Mouse (Mus musculus) MEL (cell line): ENCODE measurements around the gene Sptbn1.

ENCODE experiments used
- BHLHE40 ChIP-seq: IDR thresholded peaks from 2 replicates; pipeline ENCODE4 v1.6.1; 2012; ENCODE audit warnings: low read depth, mild to moderate bottlenecking, inconsistent platforms, low read length, improper control_type of control experiment, borderline replicate concordance
- CHD1 ChIP-seq: IDR thresholded peaks from 2 replicates; pipeline ENCODE4 v1.6.1; 2012; ENCODE audit warnings: low read depth, mild to moderate bottlenecking, inconsistent platforms, low read length, improper control_type of control experiment
- CTCF ChIP-seq, 3 experiments: IDR thresholded peaks in 2 of 3; conservative IDR thresholded peaks in 1 of 3; 2 replicates each; pipeline ENCODE4 v1.5.1; 2011 to 2012; ENCODE audit warnings: low read length in 3 of 3, low read depth in 2 of 3, mild to moderate bottlenecking in 2 of 3, improper control_type of control experiment in 1 of 3, inconsistent platforms in 1 of 3, mixed read lengths in 1 of 3, moderate library complexity in 1 of 3; ENCODE audit not compliant: control insufficient read depth in 1 of 3, insufficient read depth in 1 of 3, poor library complexity in 1 of 3, severe bottlenecking in 1 of 3
- E2F4 ChIP-seq: IDR thresholded peaks from 2 replicates; pipeline ENCODE4 v1.6.1; 2011; ENCODE audit warnings: low read depth, low read length, improper control_type of control experiment, borderline replicate concordance
- ELF1 ChIP-seq: IDR thresholded peaks from 2 replicates; pipeline ENCODE4 v1.6.1; 2014; ENCODE audit warnings: low read depth, mild to moderate bottlenecking, inconsistent platforms, low read length, improper control_type of control experiment, moderate library complexity
- EP300 ChIP-seq, 2 experiments: IDR thresholded peaks; 2 replicates each; pipeline ENCODE4 v1.6.1; 2011; ENCODE audit warnings: improper control_type of control experiment in 2 of 2, low read length in 2 of 2, low read depth in 1 of 2, mild to moderate bottlenecking in 1 of 2
- ETS1 ChIP-seq: IDR thresholded peaks from 2 replicates; pipeline ENCODE4 v1.6.1; 2012; ENCODE audit warnings: low read depth, mild to moderate bottlenecking, inconsistent platforms, low read length, improper control_type of control experiment, moderate library complexity
- GATA1 ChIP-seq: IDR thresholded peaks from 2 replicates; pipeline ENCODE4 v1.6.1; 2011; ENCODE audit warnings: low read depth, low read length, improper control_type of control experiment
- KAT2A ChIP-seq: conservative IDR thresholded peaks from 2 replicates; pipeline ENCODE4 v1.6.1; 2012; ENCODE audit warnings: low read depth, low read length, improper control_type of control experiment, inconsistent platforms
- MXI1 ChIP-seq: IDR thresholded peaks from 2 replicates; pipeline ENCODE4 v1.6.1; 2011; ENCODE audit warnings: mild to moderate bottlenecking, low read depth, low read length, improper control_type of control experiment
- POLR2A ChIP-seq, 2 experiments: IDR thresholded peaks; 2 replicates each; pipeline ENCODE4 v1.6.1; 2011 to 2012; ENCODE audit warnings: low read length in 2 of 2, mild to moderate bottlenecking in 2 of 2, control low read depth in 1 of 2, improper control_type of control experiment in 1 of 2, low read depth in 1 of 2, moderate library complexity in 1 of 2; ENCODE audit not compliant: control insufficient read depth in 1 of 2, insufficient read depth in 1 of 2, poor library complexity in 1 of 2
- SMC3 ChIP-seq: IDR thresholded peaks from 2 replicates; pipeline ENCODE4 v1.6.1; 2011; ENCODE audit warnings: low read depth, low read length, improper control_type of control experiment
- ZMIZ1 ChIP-seq: IDR thresholded peaks from 2 replicates; pipeline ENCODE4 v1.6.1; 2012; ENCODE audit warnings: low read depth, mild to moderate bottlenecking, inconsistent platforms, low read length, improper control_type of control experiment, moderate library complexity
- ZNF384 ChIP-seq: IDR thresholded peaks from 2 replicates; pipeline ENCODE4 v1.6.1; 2012; ENCODE audit warnings: low read depth, mild to moderate bottlenecking, inconsistent platforms, low read length, improper control_type of control experiment

DNA sequence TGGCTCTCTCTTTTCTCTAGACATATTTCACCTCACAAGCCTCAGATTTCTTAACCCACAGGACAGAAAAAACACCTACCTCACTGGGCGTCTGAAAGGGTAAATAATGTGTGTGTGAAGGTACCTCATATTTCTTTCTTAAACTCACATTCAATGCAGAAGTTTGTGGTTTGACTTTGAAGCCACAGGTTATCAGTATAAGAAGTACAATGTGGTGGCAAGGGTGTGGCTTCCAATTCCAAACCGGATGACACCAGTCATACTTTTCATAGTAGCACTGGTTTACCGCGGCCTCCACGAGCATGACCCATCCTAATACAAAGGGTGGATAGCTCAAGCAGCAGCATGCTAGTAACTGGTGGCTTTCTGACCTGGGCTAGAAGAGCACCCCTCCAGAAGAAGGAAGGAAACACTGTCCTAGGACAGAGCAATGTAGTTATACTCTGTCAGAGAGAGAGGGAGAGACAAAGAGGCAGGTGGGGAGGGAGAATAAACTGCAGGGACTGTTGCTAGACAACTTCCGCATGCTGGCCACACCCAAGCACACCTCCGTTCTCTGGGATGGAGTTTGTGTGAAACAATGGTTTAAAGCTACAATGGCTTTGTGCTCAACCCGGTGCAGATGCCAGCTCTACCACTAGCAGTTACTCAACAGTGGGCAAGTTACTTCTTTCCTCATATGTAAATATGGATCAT lies 85.1 kb downstream of the Sptbn1 start:
- TF ChIP-seq ELF1 (no peak), CTCF (IDR thresholded peaks at IDR 0.05 in 2 of 3, conservative IDR thresholded peaks at IDR 0.05 in 1 of 3; ENCODE audit: control insufficient read depth in 1 of 3, insufficient read depth in 1 of 3, low read depth in 2 of 3, low read length in 3 of 3, poor library complexity in 1 of 3, severe bottlenecking in 1 of 3) (no peak), CHD1 (no peak), ETS1 (peak; percentile 72), ZMIZ1 (no peak), BHLHE40 (peak; percentile 52; the same call in 1 of the 2 replicates), POLR2A (IDR thresholded peaks at IDR 0.05; ENCODE audit: control insufficient read depth in 1 of 2, insufficient read depth in 1 of 2, low read depth in 1 of 2, low read length in 2 of 2, poor library complexity in 1 of 2) (no peak), EP300 (IDR thresholded peaks at IDR 0.05; ENCODE audit: low read depth in 1 of 2, low read length in 2 of 2) (peak; percentile 64 to 66; a peak in 3 of 4 replicates), E2F4 (no peak), GATA1 (peak; percentile 72), SMC3 (no peak), KAT2A (no peak), MXI1 (no peak), ZNF384 (peak; percentile 76; the same call in 1 of the 2 replicates)
